Mouse (Mus musculus): Measurements from ENCODE around the gene 1110059E24Rik. TPM values are rescaled to one million over a fixed set of nuclear protein-coding genes. Genes with fewer than 3 reads are reported as not detected.

Gene 1110059E24Rik
- total RNA-seq, 2 experiments from 2014 or later: 21.7 to 24.5 TPM

DNA sequence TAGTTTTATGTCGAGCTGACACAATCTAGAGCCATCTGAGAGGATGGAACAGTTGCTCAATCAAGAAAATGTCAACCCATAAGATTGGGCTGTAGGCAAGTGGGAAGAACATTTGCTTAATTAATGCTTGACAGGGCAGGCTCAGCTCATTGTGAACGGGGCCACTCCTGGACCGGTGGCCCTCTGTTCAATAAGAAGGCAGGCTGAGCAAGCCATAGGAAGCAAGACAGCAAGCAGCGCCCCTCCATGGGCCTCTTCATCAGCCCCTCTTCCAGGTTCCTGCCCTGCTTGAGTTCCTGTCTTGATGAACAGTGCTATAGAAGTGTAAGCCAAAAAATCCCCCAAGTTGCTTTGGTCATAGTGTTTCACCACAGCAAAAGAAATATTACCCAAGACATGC lies 65.2 kb downstream of the 1110059E24Rik start:
- H3K27ac ChIP-seq: no peak overlapping the region
- no peak for DNase-seq (ENCODE audit: extremely low spot score in 1 of 2, low spot score in 2 of 2)
- H3K4me3 ChIP-seq: no peak overlapping the region
- intact Hi-C loops (cut with DNase I): no loop called here
- no peak for TF ChIP-seq CTCF (IDR thresholded peaks at IDR 0.05)

DNA sequence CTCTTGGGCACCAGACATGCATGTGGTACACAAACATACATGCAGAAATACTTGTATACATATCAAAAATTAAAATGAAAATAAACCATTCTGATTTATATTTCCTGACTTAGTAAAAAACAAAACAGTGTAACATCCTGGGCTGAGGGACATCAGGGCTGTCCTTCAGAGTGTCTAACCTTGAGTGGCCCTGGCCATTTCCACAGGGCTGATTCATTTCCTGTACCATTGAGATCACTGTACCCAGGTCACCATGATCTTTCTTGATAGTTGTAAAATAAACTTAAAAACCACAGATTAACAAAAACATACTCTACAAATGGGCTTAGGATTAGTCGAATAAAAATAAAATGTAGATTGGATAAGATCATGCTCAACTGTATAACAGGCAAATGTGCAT lies 66.2 kb downstream of the 1110059E24Rik start:
- TF ChIP-seq CTCF (IDR thresholded peaks at IDR 0.05): no peak
- no peak for DNase-seq (ENCODE audit: extremely low spot score in 1 of 2, low spot score in 2 of 2)
- no peak overlapping the region for H3K27ac ChIP-seq
- intact Hi-C loops (cut with DNase I): no loop called here
- no peak overlapping the region for H3K4me3 ChIP-seq

DNA sequence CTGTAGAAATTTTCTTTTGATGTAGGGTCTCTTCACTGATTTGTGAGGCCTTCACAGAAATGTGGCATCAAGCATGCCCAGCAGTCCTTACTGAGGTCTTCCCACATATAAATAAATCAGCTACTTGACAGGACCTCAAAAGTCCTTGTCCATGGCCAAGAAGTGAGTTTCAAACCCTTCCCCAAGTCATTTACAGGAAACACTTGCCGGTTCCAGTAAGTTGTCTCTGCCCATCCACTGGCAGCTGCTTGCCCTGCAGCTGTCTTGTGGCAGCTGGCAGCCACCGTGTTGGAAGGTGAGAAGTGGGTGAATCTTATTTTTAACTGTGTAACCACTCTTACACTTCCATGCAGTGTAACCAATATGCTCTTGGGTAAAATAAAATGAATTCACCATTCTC lies 66.9 kb downstream of the 1110059E24Rik start:
- Histone ChIP-seq H3K4me3 (no peak overlapping the region), H3K27ac (no peak overlapping the region)
- DNase-seq (ENCODE audit: extremely low spot score in 1 of 2, low spot score in 2 of 2): no peak
- TF ChIP-seq CTCF (IDR thresholded peaks at IDR 0.05): no peak
- intact Hi-C loops (cut with DNase I): no loop called here

DNA sequence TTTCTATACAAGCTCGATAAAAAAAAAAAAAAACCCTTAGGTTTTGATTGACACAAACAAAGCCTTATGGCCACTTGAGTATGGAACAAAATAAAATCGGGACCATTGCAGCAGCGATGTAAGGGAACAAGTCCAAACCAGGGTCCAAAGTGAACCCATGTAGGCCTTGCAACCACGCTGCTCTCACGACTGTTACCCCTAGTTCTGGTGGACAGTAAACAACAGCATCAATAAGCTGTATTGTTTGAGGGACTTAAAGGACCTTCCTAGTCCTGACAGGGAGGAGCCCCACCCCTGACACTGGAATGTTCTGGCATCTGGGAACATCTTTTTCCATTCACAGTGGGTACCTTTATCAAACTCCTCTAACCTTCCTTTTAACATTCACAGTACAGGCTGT lies 68.8 kb downstream of the 1110059E24Rik start:
- no peak for TF ChIP-seq CTCF (IDR thresholded peaks at IDR 0.05)
- no peak overlapping the region for H3K4me3 ChIP-seq
- no peak overlapping the region for H3K27ac ChIP-seq
- intact Hi-C loops (cut with DNase I): no loop called here
- no peak for DNase-seq (ENCODE audit: extremely low spot score in 1 of 2, low spot score in 2 of 2)

DNA sequence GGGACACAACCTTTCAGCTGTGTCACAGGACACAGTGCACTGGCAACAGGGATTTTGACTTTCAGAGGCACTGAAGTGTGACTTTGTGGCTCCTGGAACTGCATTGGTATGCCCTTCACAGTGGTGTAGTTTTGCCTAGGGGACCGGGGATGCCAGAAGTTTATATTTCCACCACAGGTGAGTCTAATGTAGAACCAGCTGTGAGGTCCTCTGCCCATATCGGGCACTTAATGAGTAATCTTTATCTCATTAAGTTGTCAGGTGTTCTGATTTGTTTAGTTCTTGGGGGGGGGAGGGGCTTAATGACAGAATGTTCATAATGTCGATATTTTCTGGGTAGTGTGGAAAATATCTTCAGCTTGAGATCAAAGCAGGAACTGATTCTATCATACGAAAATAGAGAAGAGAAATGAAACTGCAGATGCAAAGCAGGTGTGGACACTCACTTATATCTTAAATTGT lies 69.2 kb downstream of the 1110059E24Rik start:
- no peak for TF ChIP-seq CTCF (IDR thresholded peaks at IDR 0.05)
- Histone ChIP-seq H3K4me3 (no peak overlapping the region), H3K27ac (no peak overlapping the region)
- intact Hi-C loops (cut with DNase I): no loop called here
- DNase-seq (ENCODE audit: extremely low spot score in 1 of 2, low spot score in 2 of 2): no peak

DNA sequence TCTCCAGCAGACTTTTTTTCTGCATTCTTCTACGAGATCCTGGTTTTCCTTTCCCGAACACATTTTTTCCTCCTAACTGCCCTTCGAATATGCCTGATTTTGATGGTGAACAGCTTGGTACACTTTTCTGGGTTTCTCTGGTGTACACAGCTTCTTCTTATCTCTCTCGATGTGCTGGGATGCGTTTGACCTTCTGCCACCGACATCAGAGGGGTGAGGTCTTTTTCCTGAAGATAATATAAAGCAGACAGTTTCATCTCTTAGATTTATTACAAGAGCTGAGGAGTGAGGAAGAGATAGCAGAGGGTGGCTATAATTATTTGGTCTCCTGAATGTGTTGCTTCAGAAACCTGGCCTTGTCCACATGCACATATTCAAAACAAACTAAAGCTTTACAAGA lies 71.4 kb downstream of the 1110059E24Rik start:
- Histone ChIP-seq H3K27ac (no peak overlapping the region), H3K4me3 (no peak overlapping the region)
- DNase-seq (ENCODE audit: extremely low spot score in 1 of 2, low spot score in 2 of 2): no peak
- intact Hi-C loops (cut with DNase I): no loop called here
- TF ChIP-seq CTCF (IDR thresholded peaks at IDR 0.05): no peak

DNA sequence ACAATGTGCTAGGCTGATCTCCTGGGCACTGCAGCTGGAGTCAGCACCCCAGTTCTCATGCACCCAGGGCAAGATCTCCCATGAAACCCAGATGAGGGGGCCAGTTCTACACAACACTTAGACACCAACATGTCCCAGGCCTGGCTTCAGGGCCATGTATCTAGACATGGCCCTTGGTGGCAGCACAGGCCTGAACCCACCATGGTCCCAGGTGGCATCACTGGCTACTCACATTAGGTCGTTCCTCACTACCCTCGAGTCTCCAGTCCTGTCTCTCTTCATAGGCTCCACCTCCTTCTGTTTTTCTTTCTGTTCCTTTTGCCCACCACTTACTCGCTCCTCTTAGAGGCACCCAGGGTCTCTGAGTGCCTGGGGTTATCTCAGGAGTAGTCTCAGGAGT lies 72.9 kb downstream of the 1110059E24Rik start:
- no peak for DNase-seq (ENCODE audit: extremely low spot score in 1 of 2, low spot score in 2 of 2)
- no peak overlapping the region for H3K4me3 ChIP-seq
- intact Hi-C loops (cut with DNase I): no loop called here
- H3K27ac ChIP-seq: no peak overlapping the region
- no peak for TF ChIP-seq CTCF (IDR thresholded peaks at IDR 0.05)

DNA sequence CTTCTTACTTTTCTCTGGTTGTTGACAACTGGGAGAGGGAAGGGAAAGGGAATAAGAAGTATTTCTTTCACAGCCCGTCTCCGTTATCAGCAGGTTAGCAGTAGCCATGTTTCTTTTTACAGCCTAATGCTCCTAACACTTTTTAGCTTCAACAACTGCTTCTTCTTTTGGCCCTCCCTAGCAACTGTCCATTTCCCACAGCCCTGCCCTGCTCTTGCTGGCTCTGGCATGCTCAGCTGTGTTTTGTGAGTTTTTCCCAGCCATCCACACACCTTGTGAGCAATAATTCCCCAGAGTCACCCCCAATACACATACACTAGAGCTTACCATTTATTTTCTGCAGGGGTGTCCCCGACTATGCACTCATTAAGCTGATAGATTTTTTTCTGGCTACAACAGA lies 75.3 kb downstream of the 1110059E24Rik start:
- intact Hi-C loops (cut with DNase I): no loop called here
- H3K4me3 ChIP-seq: no peak overlapping the region
- DNase-seq (ENCODE audit: extremely low spot score in 1 of 2, low spot score in 2 of 2): no peak
- no peak for TF ChIP-seq CTCF (IDR thresholded peaks at IDR 0.05)
- H3K27ac ChIP-seq: no peak overlapping the region

DNA sequence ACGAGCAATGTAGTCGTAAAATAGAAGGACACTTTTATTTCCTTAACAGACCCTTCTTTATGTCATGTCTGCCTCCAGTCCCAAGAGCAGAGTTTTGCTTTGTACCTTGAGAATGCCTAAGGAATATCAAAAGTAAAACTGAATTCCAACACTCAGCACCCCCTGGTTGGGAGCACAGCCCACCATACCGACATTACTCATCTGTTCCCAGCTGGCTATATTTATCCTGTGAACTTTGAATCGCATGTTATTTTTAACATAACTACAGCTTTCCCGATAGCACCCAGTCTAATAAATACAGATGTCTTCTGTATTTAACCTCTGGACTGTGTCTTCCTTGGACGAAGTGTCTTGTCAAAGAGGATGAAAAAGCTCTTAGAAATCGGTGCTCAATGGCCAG lies 80.8 kb downstream of the 1110059E24Rik start:
- no peak for TF ChIP-seq CTCF (IDR thresholded peaks at IDR 0.05)
- no peak for DNase-seq (ENCODE audit: extremely low spot score in 1 of 2, low spot score in 2 of 2)
- Histone ChIP-seq H3K4me3 (no peak overlapping the region), H3K27ac (no peak overlapping the region)
- intact Hi-C loops (cut with DNase I): loop anchor here (1.0 to 5.0 kb wide), 3 partner anchors 81 to 730 kb away; partner anchors contain the start of genes 1110059E24Rik and Abhd17b

DNA sequence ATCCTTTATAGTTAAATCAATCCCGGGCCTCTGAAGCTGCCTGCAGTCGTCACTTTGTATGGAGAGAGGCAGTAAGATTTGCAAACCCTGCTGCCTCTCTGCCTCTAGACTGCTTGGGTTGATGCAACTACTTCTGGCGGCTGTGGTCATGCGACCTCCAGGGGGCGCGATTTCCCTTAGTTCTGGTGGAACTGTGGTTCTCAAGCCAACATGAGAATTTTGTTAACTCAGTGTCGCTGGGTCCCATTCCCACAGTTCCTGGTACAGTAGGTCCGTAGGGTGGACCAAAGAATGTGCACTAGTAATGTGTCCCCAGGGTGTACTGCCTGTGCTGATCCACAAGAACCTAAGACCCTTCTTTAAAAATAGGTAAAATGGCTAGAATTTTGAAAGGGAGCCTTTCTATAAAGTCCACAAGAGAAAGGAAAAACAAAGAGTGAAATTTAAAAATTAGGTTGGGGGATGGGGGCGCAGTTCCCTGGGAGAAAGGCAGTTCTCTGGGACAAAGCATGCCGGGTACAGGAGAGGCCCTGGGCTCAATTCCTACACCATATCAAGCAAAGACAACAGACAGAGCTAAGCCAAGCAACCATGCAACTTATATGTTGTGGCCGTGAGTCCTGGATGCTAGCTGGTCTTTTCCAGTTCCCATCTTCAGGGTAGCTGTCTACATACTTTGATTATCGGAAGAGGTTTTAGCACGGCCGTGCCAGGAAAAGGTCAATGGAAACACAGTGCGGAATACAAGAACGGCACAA lies 81.4 kb downstream of the 1110059E24Rik start:
- intact Hi-C loops (cut with DNase I): loop anchor here (1.0 to 5.0 kb wide), 3 partner anchors 81 to 731 kb away; partner anchors contain the start of genes 1110059E24Rik and Abhd17b
- no peak overlapping the region for H3K27ac ChIP-seq
- TF ChIP-seq CTCF (IDR thresholded peaks at IDR 0.05): peak; percentile 86

DNA sequence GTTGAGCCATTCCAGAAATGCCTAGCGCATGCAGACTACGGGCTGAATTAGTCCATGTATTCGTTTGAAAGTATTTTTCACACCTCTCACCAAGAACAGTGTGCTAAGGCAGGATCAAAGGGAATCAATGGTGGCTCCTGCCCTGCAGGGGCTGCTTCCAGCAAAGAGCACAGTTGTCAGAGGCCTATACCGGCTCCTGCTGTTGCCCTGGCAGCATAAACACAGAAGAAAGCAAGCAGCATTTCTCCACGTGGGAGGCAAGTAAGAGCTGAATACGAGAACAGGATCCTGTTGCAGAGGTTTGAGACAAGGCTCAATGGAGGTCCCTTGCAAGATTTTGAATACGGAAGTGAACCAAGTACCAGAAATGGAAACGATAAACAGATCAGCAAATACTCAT lies 82.0 kb downstream of the 1110059E24Rik start:
- TF ChIP-seq CTCF (IDR thresholded peaks at IDR 0.05): no peak
- no peak for DNase-seq (ENCODE audit: extremely low spot score in 1 of 2, low spot score in 2 of 2)
- intact Hi-C loops (cut with DNase I): loop anchor here (1.0 to 5.0 kb wide), 3 partner anchors 82 to 732 kb away; partner anchors contain the start of genes 1110059E24Rik and Abhd17b

More for the DNA sequence above, 81.4 kb downstream of the 1110059E24Rik start:
- peak; percentile 82 to 83 for DNase-seq (ENCODE audit: extremely low spot score in 1 of 2, low spot score in 2 of 2)
- H3K4me3 ChIP-seq: no peak overlapping the region

DNA sequence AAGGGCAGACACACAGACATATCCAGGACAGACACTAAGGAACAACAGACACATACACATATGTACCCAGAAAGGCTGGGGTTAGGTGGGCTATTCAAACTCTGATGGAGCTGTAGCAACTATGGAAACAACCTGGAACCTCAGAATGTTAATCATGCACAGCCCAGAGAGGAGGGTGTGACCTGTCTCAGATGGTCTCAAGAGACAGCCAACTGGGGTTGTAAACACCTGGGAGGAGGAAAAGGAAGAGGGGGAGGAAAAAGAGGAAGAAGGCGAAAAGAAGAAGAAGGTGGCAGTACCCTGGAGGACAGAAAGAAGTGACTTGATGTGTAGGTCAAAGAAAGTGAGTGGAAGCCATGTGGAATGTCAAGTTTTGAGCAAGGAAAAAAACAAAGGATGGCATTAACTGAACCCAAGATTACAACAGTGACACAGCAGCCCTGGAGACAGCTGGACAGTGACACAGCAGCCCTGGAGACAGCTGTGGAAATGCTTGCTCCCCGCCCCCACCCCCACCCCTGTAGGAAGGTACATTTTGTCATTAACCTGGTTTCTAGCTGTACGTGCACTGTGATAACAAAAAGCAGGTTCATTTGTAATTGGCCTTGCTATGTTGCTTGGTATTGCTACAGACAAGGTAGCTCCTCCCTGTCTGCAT lies 84.1 kb downstream of the 1110059E24Rik start:
- DNase-seq (ENCODE audit: extremely low spot score in 1 of 2, low spot score in 2 of 2): no peak
- TF ChIP-seq CTCF (IDR thresholded peaks at IDR 0.05): no peak
- intact Hi-C loops (cut with DNase I): no loop called here
- Histone ChIP-seq H3K27ac (no peak overlapping the region), H3K4me3 (no peak overlapping the region)

More for the DNA sequence above, 82.0 kb downstream of the 1110059E24Rik start:
- Histone ChIP-seq H3K27ac (no peak overlapping the region), H3K4me3 (no peak overlapping the region)

All from left cerebral cortex, adult 2 months (tissue).